Mouse (Mus musculus): ENCODE data around the gene Klhl28. TPM values are rescaled to one million over a fixed set of nuclear protein-coding genes. Genes with fewer than 3 reads are reported as not detected.
A peak's percentile ranks its signal among the peaks of the same experiment; 100 is the strongest.

Klhl28 gene
- polyA plus RNA-seq, 1 experiment: not detected

- 0 out of 2 replicates have a peak, but pooled peaks cover 2% of the 10 kb centered on the region for H3K4me1 ChIP-seq (ENCODE audit: control insufficient read depth, insufficient read depth, low read length)
- TF ChIP-seq POLR2A (IDR thresholded peaks at IDR 0.05; ENCODE audit: insufficient read depth, low read depth, low read length) (no peak), CTCF (IDR thresholded peaks at IDR 0.05; ENCODE audit: insufficient read depth, low read depth, low read length) (no peak)
- peak overlapping the region; percentile 76 for H3K4me3 ChIP-seq (ENCODE audit: insufficient read depth, low read depth, low read length)
- WGBS: under 1% methylated on average over 19 of the region's 19 CpGs
- no peak overlapping the region for H3K27ac ChIP-seq (ENCODE audit: insufficient read depth, low read depth, low read length)
These were observed 1.5 kb upstream of the Klhl28 start for GRCm38 (mm10) chr12:64966652-64967435.

- TF ChIP-seq CTCF (IDR thresholded peaks at IDR 0.05; ENCODE audit: insufficient read depth, low read depth, low read length): no peak
- TF ChIP-seq POLR2A (IDR thresholded peaks at IDR 0.05; ENCODE audit: insufficient read depth, low read depth, low read length): no peak
- whole genome bisulfite sequencing: under 1% methylated on average over 44 of the region's 44 CpGs
- Histone ChIP-seq H3K4me3 (ENCODE audit: insufficient read depth, low read depth, low read length) (peak overlapping the region; percentile 76), H3K27ac (ENCODE audit: insufficient read depth, low read depth, low read length) (peak overlapping the region; percentile 68), H3K4me1 (ENCODE audit: control insufficient read depth, insufficient read depth, low read length) (0 out of 2 replicates have a peak, but pooled peaks cover 2% of the 10 kb centered on the region)
These were observed 832 bp upstream of the Klhl28 start for GRCm38 (mm10) chr12:64966101-64966631.

- Histone ChIP-seq H3K27ac (ENCODE audit: insufficient read depth, low read depth, low read length) (no peak overlapping the region), H3K4me1 (ENCODE audit: control insufficient read depth, insufficient read depth, low read length) (no peaks in the 10 kb centered on the region), H3K4me3 (ENCODE audit: insufficient read depth, low read depth, low read length) (peak overlapping the region; percentile 59)
- 21% methylated on average over 4 of the region's 4 CpGs for WGBS
- TF ChIP-seq CTCF (IDR thresholded peaks at IDR 0.05; ENCODE audit: insufficient read depth, low read depth, low read length) (no peak), POLR2A (IDR thresholded peaks at IDR 0.05; ENCODE audit: insufficient read depth, low read depth, low read length) (no peak)
These were observed 774 bp downstream of the Klhl28 start for GRCm38 (mm10) chr12:64964560-64964959.

GRCm38 (mm10) chr12:64937493-64937892 lies 27.8 kb downstream of the Klhl28 start:
- WGBS: 95% methylated on average over 2 of the region's 2 CpGs
- TF ChIP-seq CTCF (IDR thresholded peaks at IDR 0.05; ENCODE audit: insufficient read depth, low read depth, low read length) (no peak), POLR2A (IDR thresholded peaks at IDR 0.05; ENCODE audit: insufficient read depth, low read depth, low read length) (no peak)

GRCm38 (mm10) chr12:64917578-64918471 lies 47.5 kb downstream of the Klhl28 start, which contains the start of gene Gm527:
Gene Gm527, plus strand, starts transcription at chr12:64917906.
- WGBS: 1% methylated on average over 91 of the region's 93 CpGs
- no peaks in the 10 kb centered on the region for H3K4me1 ChIP-seq (ENCODE audit: control insufficient read depth, insufficient read depth, low read length)
- TF ChIP-seq CTCF (IDR thresholded peaks at IDR 0.05; ENCODE audit: insufficient read depth, low read depth, low read length) (no peak), POLR2A (IDR thresholded peaks at IDR 0.05; ENCODE audit: insufficient read depth, low read depth, low read length) (peak; percentile 54; the same call in 1 of the 2 replicates)
- peak within 1 kb of the TSS; percentile 95 for H3K4me3 ChIP-seq (ENCODE audit: insufficient read depth, low read depth, low read length)
- H3K27ac ChIP-seq (ENCODE audit: insufficient read depth, low read depth, low read length): no peak within 1 kb of the TSS

More at GRCm38 (mm10) chr12:64937493-64937892, 27.8 kb downstream of the Klhl28 start:
- H3K27ac ChIP-seq (ENCODE audit: insufficient read depth, low read depth, low read length): no peak overlapping the region
- no peaks in the 10 kb centered on the region for H3K4me1 ChIP-seq (ENCODE audit: control insufficient read depth, insufficient read depth, low read length)
- H3K4me3 ChIP-seq (ENCODE audit: insufficient read depth, low read depth, low read length): no peak overlapping the region

GRCm38 (mm10) chr12:64916735-64917134 lies 48.6 kb downstream of the Klhl28 start:
- H3K27ac ChIP-seq (ENCODE audit: insufficient read depth, low read depth, low read length): no peak overlapping the region

GRCm38 (mm10) chr12:64912996-64913395 lies 52.3 kb downstream of the Klhl28 start:
- Histone ChIP-seq H3K4me1 (ENCODE audit: control insufficient read depth, insufficient read depth, low read length) (no peaks in the 10 kb centered on the region), H3K4me3 (ENCODE audit: insufficient read depth, low read depth, low read length) (no peak overlapping the region), H3K27ac (ENCODE audit: insufficient read depth, low read depth, low read length) (no peak overlapping the region)
- TF ChIP-seq CTCF (IDR thresholded peaks at IDR 0.05; ENCODE audit: insufficient read depth, low read depth, low read length): no peak
- TF ChIP-seq POLR2A (IDR thresholded peaks at IDR 0.05; ENCODE audit: insufficient read depth, low read depth, low read length): no peak
- WGBS: 47% methylated on average over 6 of the region's 6 CpGs

More at GRCm38 (mm10) chr12:64916735-64917134, 48.6 kb downstream of the Klhl28 start:
- Histone ChIP-seq H3K4me3 (ENCODE audit: insufficient read depth, low read depth, low read length) (no peak overlapping the region), H3K4me1 (ENCODE audit: control insufficient read depth, insufficient read depth, low read length) (no peaks in the 10 kb centered on the region)
- TF ChIP-seq POLR2A (IDR thresholded peaks at IDR 0.05; ENCODE audit: insufficient read depth, low read depth, low read length) (no peak), CTCF (IDR thresholded peaks at IDR 0.05; ENCODE audit: insufficient read depth, low read depth, low read length) (no peak)

GRCm38 (mm10) chr12:64903186-64903585 lies 62.1 kb downstream of the Klhl28 start:
- 66% methylated on average over 8 of the region's 8 CpGs for WGBS
- no peak overlapping the region for H3K27ac ChIP-seq (ENCODE audit: insufficient read depth, low read depth, low read length)

More at GRCm38 (mm10) chr12:64903186-64903585, 62.1 kb downstream of the Klhl28 start:
- TF ChIP-seq POLR2A (IDR thresholded peaks at IDR 0.05; ENCODE audit: insufficient read depth, low read depth, low read length) (no peak), CTCF (IDR thresholded peaks at IDR 0.05; ENCODE audit: insufficient read depth, low read depth, low read length) (no peak)
- no peak overlapping the region for H3K4me3 ChIP-seq (ENCODE audit: insufficient read depth, low read depth, low read length)
- peaks cover 7% of the 10 kb centered on the region for H3K4me1 ChIP-seq (ENCODE audit: control insufficient read depth, insufficient read depth, low read length)
